In the genomic region with DNA sequence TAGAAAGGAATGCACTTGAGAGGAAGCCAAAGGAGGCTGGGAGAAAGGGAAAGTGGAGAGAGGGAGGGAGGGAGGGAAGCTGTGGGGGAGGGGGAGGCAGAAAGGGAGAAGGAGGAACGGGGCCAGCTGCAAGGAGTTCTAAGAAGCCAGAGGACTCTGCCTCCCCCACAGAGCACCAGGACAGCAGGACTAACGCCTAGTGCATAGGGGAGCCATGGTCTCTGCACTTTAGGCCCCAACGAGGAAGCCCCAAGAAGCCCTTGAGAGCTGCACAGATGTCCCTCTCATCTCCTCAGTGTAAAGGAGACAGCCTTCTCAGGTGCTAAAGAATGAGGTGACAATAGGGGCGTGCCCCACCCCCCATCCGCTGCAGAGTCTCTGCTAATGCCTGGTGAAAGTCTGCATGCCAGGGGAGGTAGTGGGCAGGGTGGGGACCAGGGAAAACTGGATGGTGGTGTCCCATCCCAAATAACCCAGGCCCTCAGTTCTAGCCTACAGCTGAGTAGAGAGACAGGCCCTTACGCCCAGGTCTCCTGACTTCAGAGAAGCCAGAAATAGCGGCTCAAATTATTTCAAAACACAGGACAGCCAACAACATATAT, we compare ENCODE assay signal across 9 mouse cellular contexts. TPM values are rescaled to one million over a fixed set of nuclear protein-coding genes. Genes with fewer than 3 reads are reported as not detected.
A peak's percentile ranks its signal among the peaks of the same experiment; 100 is the strongest.
DNase-seq lines count a peak whose midpoint lies in the region; ATAC-seq and TF ChIP-seq lines count a peak whose summit lies in the region.
"Had no signal": no experiment of that assay in that cellular context is flagged by ENCODE, and none has a peak within 500 bp of the region (broad histone marks: within the 10 kb centered on the region; RNA-seq: fewer than 3 reads in every experiment).

No protein-coding gene starts in this region.

- H3K4me3 ChIP-seq in forebrain, embryonic 10.5 days, result no peak overlapping the region
- H3K4me3 ChIP-seq in forebrain, postnatal 0 days (ENCODE audit: low read depth, low read length), result no peak overlapping the region
- H3K4me3 ChIP-seq in kidney, postnatal 0 days (replicated peaks; ENCODE audit: low read depth, low read length), result no peak overlapping the region
- H3K4me3 ChIP-seq in stomach, embryonic 15.5 days (replicated peaks), result no peak overlapping the region

- H3K4me1 ChIP-seq in forebrain, embryonic 10.5 days, result peaks cover 39% of the 10 kb centered on the region
- no peaks in the 10 kb centered on the region for H3K4me1 ChIP-seq in forebrain, postnatal 0 days (ENCODE audit: insufficient read depth)
- 0 out of 2 replicates have a peak, but pooled peaks cover 9% of the 10 kb centered on the region for H3K4me1 ChIP-seq in kidney, postnatal 0 days (replicated peaks; ENCODE audit: insufficient read depth, low read length)
- H3K4me1 ChIP-seq in stomach, embryonic 15.5 days, result peaks cover 23% of the 10 kb centered on the region

- no peak overlapping the region for H3K9ac ChIP-seq in forebrain, postnatal 0 days
- H3K9ac ChIP-seq in kidney, postnatal 0 days (ENCODE audit: low read depth, low read length), result no peak overlapping the region
- no peak overlapping the region for H3K9ac ChIP-seq in stomach, embryonic 15.5 days

- no peaks in the 10 kb centered on the region for H3K27me3 ChIP-seq in forebrain, embryonic 10.5 days (ENCODE audit: poor library complexity, severe bottlenecking)
- H3K27me3 ChIP-seq in forebrain, postnatal 0 days (ENCODE audit: insufficient read depth, low read length), result no peaks in the 10 kb centered on the region
- H3K27me3 ChIP-seq in kidney, postnatal 0 days (ENCODE audit: insufficient read depth, low read length), result no peaks in the 10 kb centered on the region
- H3K27me3 ChIP-seq in stomach, embryonic 15.5 days (replicated peaks), result no peaks in the 10 kb centered on the region

- H3K36me3 ChIP-seq in forebrain, embryonic 10.5 days (replicated peaks), result no peaks in the 10 kb centered on the region
- no peaks in the 10 kb centered on the region for H3K36me3 ChIP-seq in forebrain, postnatal 0 days (ENCODE audit: insufficient read depth)
- H3K36me3 ChIP-seq in kidney, postnatal 0 days (ENCODE audit: insufficient read depth, low read length), result no peaks in the 10 kb centered on the region
- H3K36me3 ChIP-seq in stomach, embryonic 15.5 days, result no peaks in the 10 kb centered on the region

- peak overlapping the region; percentile 60 for H3K27ac ChIP-seq in forebrain, embryonic 10.5 days
- no peak overlapping the region for H3K27ac ChIP-seq in forebrain, postnatal 0 days (ENCODE audit: low read depth, low read length)
- peak overlapping the region; percentile 26 for H3K27ac ChIP-seq in kidney, postnatal 0 days
- peak overlapping the region; percentile 73 for H3K27ac ChIP-seq in stomach, embryonic 15.5 days

- TF ChIP-seq CTCF in forebrain, postnatal 0 days (IDR thresholded peaks at IDR 0.05; ENCODE audit: low read depth), result no peak
- no peak for TF ChIP-seq CTCF in kidney, postnatal 0 days (IDR thresholded peaks at IDR 0.05; ENCODE audit: low read depth)

- no peak for DNase-seq in forebrain, embryonic 10.5 days (ENCODE audit: extremely low spot score, low spot score)
- DNase-seq in forebrain, postnatal 0 days, result no peak
- peak; percentile 44 for DNase-seq in thymus, postnatal 0 days (ENCODE audit: low spot score)
- DNase-seq in thymus, postnatal 25 days, result no peak
- peak; percentile 89 for DNase-seq in kidney, postnatal 0 days (ENCODE audit: low spot score)
- DNase-seq in MN1 (ENCODE audit: low spot score), result no peak
- DNase-seq in urinary bladder, adult 18-20 months (ENCODE audit: low spot score in 2 of 2), result no peak

- 28% methylated on average over 7 of the region's 7 CpGs for WGBS in forebrain, embryonic 10.5 days
- 24% methylated on average over 7 of the region's 7 CpGs for WGBS in forebrain, postnatal 0 days
- 20% methylated on average over 7 of the region's 7 CpGs for WGBS in kidney, postnatal 0 days
- WGBS in stomach, embryonic 15.5 days, result 24% methylated on average over 7 of the region's 7 CpGs

- no peak overlapping the region for H3K4me2 ChIP-seq in forebrain, postnatal 0 days (ENCODE audit: low read depth)
- 0 out of 2 replicates have a peak overlapping the region, but pooled peaks have one; percentile 18 for H3K4me2 ChIP-seq in kidney, postnatal 0 days (ENCODE audit: low read length)
- H3K4me2 ChIP-seq in stomach, embryonic 15.5 days, result peak overlapping the region; percentile 33

- no peaks in the 10 kb centered on the region for H3K9me3 ChIP-seq in forebrain, embryonic 10.5 days
- H3K9me3 ChIP-seq in forebrain, postnatal 0 days (ENCODE audit: low read length), result no peaks in the 10 kb centered on the region
- no peaks in the 10 kb centered on the region for H3K9me3 ChIP-seq in kidney, postnatal 0 days (replicated peaks; ENCODE audit: low read length)
- no peaks in the 10 kb centered on the region for H3K9me3 ChIP-seq in stomach, embryonic 15.5 days

- ATAC-seq in forebrain, postnatal 0 days, result no peak; the same call in 1 of the 2 replicates
- ATAC-seq in kidney, postnatal 0 days (replicated peaks; ENCODE audit: low FRiP score, low read depth), result no peak
- 0 out of 2 replicates have a peak, but pooled peaks have one; percentile 8 for ATAC-seq in stomach, embryonic 15.5 days (ENCODE audit: insufficient read depth, low FRiP score, low read depth)

RNA-seq across cellular contexts. Expression of gene Ptgis, which starts 10.4 kb away (rescaled TPM):
- polyA plus RNA-seq in forebrain, embryonic 10.5 days (2016; fragmentation: Nextera tagmentation; extraction: Ambion mirVana), result 13.5 and 13.7 TPM in 2 replicates
- 2.5 and 4.0 TPM in 2 replicates for total RNA-seq in forebrain, postnatal 0 days (2014; rRNA removed)
- 2.5 and 2.8 TPM in 2 replicates for polyA plus RNA-seq in forebrain, postnatal 0 days (2015; fragmentation: Nextera tagmentation; extraction: Ambion mirVana)
- polyA plus RNA-seq in thymus, postnatal 0 days (2015; fragmentation: Nextera tagmentation; extraction: Ambion mirVana), result 1.7 and 2.2 TPM in 2 replicates
- 17.7 and 18.7 TPM in 2 replicates for polyA plus RNA-seq in kidney, postnatal 0 days (2015; fragmentation: Nextera tagmentation; extraction: Ambion mirVana)
- polyA plus RNA-seq in stomach, embryonic 15.5 days (2015; fragmentation: Nextera tagmentation; extraction: Ambion mirVana), result 18.2 and 20.2 TPM in 2 replicates
- total RNA-seq: common myeloid progenitor, adult 5-6 weeks had no signal

Comparison
In these comparisons a context has a peak if more than half of its experiments do, and no peak if none do; other contexts are left out.
1. DNase-seq: peak in thymus, postnatal 0 days (single experiment) and kidney, postnatal 0 days (single experiment); none in forebrain, embryonic 10.5 days (single experiment), forebrain, postnatal 0 days (single experiment), thymus, postnatal 25 days (single experiment), MN1 (single experiment) and urinary bladder, adult 18-20 months (0 of 2).